Mouse (Mus musculus): ENCODE data around the gene Nqo2.

The Nqo2 gene

GRCm38 (mm10) chr13:33989625-33990024, 25.1 kb downstream of the Nqo2 start:
- no peak for DNase-seq (ENCODE audit: low read depth in 1 of 2, low spot score in 2 of 2)

- peak in 1 of 2 experiments; percentile 34 for DNase-seq (ENCODE audit: low read depth in 1 of 2, low spot score in 2 of 2)
These were observed 30.7 kb downstream of the Nqo2 start for GRCm38 (mm10) chr13:33995197-33995596.

- DNase-seq (ENCODE audit: low read depth in 1 of 2, low spot score in 2 of 2): peak; percentile 82 to 89
These were observed 37.8 kb downstream of the Nqo2 start, which contains the start of the genes Ripk1 and Serpinb6a for GRCm38 (mm10) chr13:34002058-34003006. Gene Ripk1 (plus strand): TSS chr13:34002363. Gene Serpinb6a (minus strand): TSS chr13:34002794.

GRCm38 (mm10) chr13:34003058-34003457, 38.6 kb downstream of the Nqo2 start:
- DNase-seq (ENCODE audit: low read depth in 1 of 2, low spot score in 2 of 2): no peak

- no peak for DNase-seq (ENCODE audit: low read depth in 1 of 2, low spot score in 2 of 2)
These were observed 42.7 kb downstream of the Nqo2 start for GRCm38 (mm10) chr13:34007234-34007633.

GRCm38 (mm10) chr13:34016927-34017569, 52.6 kb downstream of the Nqo2 start:
- no peak for DNase-seq (ENCODE audit: low read depth in 1 of 2, low spot score in 2 of 2)

- no peak for DNase-seq (ENCODE audit: low read depth in 1 of 2, low spot score in 2 of 2)
These were observed 54.0 kb downstream of the Nqo2 start for GRCm38 (mm10) chr13:34018521-34018920.

- no peak for DNase-seq (ENCODE audit: low read depth in 1 of 2, low spot score in 2 of 2)
These were observed 57.5 kb downstream of the Nqo2 start for GRCm38 (mm10) chr13:34021998-34022397.

GRCm38 (mm10) chr13:34032041-34032440, 67.6 kb downstream of the Nqo2 start:
- no peak for DNase-seq (ENCODE audit: low read depth in 1 of 2, low spot score in 2 of 2)

GRCm38 (mm10) chr13:34035424-34035823, 70.9 kb downstream of the Nqo2 start:
- no peak for DNase-seq (ENCODE audit: low read depth in 1 of 2, low spot score in 2 of 2)

GRCm38 (mm10) chr13:34036726-34037125, 72.2 kb downstream of the Nqo2 start:
- no peak for DNase-seq (ENCODE audit: low read depth in 1 of 2, low spot score in 2 of 2)

- DNase-seq (ENCODE audit: low read depth in 1 of 2, low spot score in 2 of 2): peak; percentile 56 to 73
These were observed 72.9 kb downstream of the Nqo2 start, which contains the start of gene Bphl for GRCm38 (mm10) chr13:34037172-34038055. Gene Bphl (plus strand): TSS chr13:34037597.

- DNase-seq (ENCODE audit: low read depth in 1 of 2, low spot score in 2 of 2): no peak
These were observed 73.6 kb downstream of the Nqo2 start for GRCm38 (mm10) chr13:34038056-34038432.
